Mouse (Mus musculus) frontal cortex, postnatal 36 days (tissue): ENCODE results near the gene Tlnrd1.

Source experiments
- DNase-seq, 2 experiments: peaks; one replicate each; pipeline ENCODE4 v3.0.0; 2022; ENCODE audit warnings: low spot score in 2 of 2

Gene Tlnrd1

GRCm38 (mm10) chr7:83884921-83885532 lies 922 bp upstream of the Tlnrd1 start:
- DNase-seq = no peak

DNA sequence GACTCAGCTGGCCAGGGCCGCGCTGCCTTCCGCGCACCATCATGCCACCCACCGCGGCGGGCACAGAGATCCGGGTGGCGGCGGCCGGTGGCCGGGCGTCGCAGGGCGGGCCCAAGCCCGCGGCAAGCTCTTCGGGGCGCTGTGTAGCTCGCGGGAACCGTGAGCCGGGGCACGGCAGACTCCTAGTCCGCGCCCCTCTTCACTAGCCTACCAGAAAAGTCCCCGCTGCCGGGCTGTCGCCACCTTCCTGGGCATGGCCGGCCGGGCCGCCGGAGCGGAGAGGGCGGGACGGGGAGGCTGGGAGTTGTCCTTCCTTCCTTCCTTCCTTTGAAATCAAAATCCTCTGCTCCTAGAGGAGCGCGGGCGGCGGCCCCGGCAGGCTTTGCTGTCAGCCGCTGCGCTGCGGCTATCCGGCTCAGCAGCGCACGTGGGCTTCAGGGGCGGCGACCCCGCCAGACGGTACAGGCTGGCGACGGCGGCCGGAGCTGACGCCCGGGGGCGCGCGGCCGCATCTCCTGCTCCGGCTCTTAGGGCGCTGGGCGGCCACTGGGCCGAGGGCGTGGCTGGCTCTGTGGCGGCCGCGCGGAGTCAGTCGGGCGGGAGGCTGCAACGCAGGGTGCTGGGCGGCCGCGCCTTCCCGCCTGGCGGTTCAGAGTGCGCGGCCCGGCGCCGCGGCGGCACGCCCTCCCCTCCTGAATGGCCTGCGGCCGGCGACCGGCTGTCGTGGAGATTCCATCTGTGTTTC lies 657 bp downstream of the Tlnrd1 start:
- DNase-seq = peak; percentile 28 to 48

DNA sequence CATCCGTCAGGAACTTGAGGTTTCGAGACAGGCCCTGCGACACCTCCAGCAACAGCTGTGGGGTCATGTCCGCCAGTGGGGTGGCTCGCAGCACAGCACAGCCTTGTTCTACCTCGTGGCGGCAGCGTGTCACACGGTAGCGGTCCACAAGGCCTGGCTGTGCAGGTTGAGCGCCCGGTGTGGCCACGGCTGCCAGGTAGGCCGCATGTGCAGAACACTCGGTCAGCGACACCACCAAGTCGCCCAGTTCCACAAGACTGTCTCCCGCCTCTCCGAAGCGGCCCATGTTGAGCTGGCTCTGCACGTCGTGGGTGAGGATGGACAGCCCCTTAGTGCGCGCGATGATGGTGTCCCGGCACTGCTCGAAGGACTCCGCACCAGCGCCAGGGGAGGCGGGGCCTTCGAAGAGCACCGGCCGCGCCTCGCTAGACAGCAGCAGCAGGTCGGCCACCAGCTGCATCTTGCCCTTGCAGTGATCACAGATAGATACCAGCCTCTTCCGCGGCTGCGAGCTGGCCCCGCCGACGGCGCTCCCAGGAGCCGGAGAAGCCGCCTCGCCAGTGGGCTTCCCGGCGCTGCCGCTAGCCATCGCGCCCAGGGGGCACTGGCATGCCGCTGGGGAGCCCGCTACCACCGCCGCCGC lies 1.4 kb downstream of the Tlnrd1 start:
- peak in 1 of 2 experiments; percentile 36 for DNase-seq

- no peak for DNase-seq
Measured at GRCm38 (mm10) chr7:83882150-83882632, 1.9 kb downstream of the Tlnrd1 start.

DNA sequence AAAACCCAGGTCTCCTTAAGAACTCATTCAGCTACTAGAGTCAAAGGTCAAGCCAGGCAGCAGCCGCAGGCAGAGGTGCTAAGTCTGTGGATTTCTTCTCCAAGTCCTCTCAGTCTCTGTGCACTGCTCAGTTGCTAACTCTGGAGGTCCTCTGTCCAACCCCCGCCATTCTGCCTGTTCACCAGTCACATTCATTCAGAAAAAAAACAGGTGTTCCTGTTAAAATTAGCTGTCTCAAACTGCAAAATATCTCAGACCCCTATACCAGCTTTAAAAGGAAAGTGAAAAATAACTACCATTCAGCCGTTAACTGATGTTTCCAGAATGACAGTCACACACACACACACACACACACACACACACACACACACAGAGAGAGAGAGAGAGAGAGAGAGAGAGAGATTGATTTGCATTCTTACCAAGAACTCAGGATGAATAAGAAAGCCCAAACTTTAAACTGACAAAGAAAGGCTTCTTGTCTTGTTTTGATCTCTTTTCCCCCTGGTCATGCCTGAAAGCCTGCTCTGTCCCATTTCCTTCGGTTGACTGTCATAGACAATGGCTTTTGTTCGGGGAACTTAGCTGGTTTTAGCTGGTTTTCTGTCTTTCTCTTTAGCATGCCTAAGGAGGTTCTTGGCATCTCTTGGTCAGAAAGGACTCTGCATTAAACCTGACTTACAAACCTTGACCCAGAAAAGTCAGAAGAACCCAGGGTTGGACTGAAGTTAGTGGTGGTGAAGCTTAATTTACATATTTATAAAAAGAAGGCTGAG lies 5.2 kb downstream of the Tlnrd1 start:
- peak in 1 of 2 experiments; percentile 25 for DNase-seq

GRCm38 (mm10) chr7:83877088-83877487 lies 7.0 kb downstream of the Tlnrd1 start:
- DNase-seq = no peak

GRCm38 (mm10) chr7:83869839-83870543 lies 14.1 kb downstream of the Tlnrd1 start:
- DNase-seq = no peak

GRCm38 (mm10) chr7:83868200-83868599 lies 15.9 kb downstream of the Tlnrd1 start:
- DNase-seq = peak in 1 of 2 experiments; percentile 19

GRCm38 (mm10) chr7:83863554-83863953 lies 20.6 kb downstream of the Tlnrd1 start:
- DNase-seq = no peak

DNA sequence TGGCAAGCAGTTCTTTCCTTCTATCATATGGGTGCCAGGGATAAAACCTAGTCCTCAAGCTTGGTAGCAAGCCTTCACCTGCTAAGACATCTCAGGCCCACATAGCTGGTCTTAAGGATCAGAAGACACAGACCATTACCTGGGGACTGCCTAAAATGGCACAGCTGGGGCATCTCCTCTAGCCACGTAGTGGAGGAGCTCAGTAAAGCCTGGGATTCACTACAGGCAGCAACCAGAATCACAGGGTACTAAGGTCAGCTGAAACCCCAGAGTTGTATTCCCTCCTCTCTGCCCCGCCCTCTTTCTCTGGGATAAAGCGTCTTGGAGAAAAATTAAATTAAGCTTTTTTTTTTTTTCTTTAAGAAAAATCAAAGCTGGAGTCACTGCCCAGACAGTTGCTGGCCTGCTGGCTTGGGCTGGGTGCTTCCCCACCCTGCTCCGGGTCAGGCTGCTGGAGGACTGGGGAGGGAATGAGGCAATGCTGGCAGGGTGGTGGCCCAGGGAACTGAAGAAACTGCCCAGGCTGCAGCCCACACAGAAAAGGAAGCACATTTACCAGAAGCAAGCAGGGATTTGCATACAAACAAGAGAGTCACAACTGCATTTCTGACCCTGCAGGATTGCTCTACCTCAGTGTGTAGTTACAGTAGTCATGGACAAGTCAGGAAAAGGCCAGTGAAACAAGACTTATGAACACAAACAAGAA lies 24.6 kb downstream of the Tlnrd1 start:
- no peak for DNase-seq

- no peak for DNase-seq
Measured at GRCm38 (mm10) chr7:83857921-83858320, 26.2 kb downstream of the Tlnrd1 start.

DNA sequence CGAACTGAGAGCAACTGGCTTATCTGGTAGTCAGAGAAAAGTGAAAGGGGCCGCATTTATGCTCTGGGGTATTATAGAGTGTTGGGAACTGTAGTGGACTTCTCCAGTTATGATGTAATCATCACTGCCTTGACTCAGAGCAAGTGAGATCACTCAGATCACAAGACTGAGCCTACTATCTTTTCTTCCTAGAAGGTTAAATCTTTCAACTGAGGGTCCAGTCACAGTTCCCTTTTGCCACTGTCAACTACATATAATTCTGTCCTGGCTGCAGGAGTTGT lies 27.0 kb downstream of the Tlnrd1 start:
- no peak for DNase-seq

DNA sequence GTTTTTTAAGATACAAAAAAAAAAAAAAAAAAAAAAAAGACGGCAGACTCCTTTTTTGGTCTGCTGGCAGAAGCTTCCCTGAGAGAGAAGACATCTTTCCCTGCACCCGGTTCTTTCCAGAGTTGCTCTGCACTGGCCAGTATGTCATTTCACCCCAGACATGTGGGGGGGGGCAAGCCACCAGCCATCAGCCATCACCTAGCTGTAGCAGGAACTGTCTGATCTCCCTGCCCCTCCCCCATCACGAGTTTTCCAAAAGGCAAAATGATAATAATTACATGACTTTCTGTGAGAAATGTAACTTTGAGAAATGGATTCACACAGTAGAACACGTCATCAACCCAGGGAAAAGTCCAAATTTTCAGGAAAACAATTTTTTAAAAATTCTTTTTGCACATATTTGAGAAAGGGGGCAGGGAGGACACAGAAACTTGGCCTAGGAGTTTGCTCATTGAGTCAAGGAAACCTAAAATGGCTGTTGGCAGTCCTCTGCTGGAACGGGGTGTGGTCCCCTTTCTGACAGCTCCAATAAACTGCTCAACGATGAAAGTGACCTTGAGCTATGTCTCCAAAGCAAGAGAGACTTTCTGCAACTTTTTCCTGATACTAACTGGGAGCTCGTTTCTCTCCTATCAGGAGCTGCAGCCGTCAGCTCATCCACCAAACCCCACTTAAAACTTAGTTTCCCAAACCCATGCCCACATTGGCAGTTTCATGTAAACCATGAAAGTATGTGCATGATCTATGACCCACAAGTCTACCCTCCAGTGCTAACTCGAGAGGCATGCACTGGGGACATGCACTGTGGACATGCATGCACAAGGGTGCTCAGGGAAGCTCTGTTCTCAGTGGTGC lies 27.5 kb downstream of the Tlnrd1 start:
- DNase-seq = no peak

DNA sequence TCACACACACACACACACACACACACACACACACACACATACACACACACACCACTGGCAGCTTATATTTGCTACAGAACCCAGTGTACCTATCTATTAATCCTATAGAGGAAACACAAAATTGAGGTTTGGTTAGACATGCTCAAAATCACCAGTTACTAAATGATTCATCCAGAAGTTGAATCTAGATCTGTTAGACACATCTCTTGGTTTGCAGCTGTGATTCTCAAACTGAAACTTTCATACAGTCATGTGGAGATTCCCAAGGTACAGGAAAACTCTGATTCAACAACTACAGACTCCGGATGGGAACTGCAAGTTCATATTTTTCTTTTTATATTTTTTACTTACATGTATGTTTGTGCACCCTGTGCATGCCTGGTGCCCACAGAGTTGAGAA lies 28.9 kb downstream of the Tlnrd1 start:
- no peak for DNase-seq

DNA sequence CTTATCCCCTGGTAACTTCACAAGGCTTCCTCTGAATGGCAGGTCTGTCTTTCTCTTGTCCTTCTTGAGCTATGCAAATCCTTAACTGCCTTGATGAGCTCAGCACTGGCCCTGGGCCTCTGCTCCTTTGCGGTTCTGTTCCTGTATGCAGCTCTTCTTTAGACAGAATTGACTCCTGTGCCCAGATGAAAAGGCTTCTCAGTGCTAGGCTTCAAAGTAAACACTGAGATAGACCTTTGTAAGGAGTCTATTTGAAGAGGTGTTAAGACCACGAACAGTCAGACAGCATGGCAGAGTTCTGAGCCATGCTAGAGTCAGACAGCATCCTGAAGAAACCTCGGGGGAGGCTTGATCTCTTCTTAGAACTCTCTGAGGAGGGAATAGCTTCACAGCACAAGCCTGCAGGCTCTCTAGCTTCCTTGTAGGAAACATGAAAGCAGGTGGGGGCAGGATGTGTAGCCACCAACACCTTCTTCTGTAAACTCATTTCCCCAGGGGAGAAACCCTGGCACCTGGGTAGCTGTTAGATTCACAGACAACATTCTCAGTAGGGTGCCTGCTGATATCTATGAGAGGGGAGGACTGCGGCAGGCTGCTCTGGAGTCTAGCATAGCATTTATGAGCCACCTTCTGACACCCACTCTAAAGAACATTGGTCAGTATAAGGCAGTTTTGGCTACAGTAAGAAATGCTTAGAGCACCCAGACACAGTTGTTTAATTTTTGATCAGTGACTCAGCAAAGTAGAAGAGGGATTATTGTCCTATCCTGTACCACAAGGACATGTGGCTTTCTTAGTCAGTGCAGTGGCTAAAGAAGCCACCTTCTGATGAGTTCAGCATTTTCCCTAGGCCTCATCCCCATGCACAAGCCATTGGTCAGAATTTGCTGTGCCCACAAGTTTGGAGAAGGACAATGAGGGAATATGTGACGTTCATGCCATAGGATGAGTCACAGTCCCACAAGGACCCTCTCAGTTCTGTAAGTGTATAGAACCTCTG lies 31.4 kb downstream of the Tlnrd1 start:
- no peak for DNase-seq

DNA sequence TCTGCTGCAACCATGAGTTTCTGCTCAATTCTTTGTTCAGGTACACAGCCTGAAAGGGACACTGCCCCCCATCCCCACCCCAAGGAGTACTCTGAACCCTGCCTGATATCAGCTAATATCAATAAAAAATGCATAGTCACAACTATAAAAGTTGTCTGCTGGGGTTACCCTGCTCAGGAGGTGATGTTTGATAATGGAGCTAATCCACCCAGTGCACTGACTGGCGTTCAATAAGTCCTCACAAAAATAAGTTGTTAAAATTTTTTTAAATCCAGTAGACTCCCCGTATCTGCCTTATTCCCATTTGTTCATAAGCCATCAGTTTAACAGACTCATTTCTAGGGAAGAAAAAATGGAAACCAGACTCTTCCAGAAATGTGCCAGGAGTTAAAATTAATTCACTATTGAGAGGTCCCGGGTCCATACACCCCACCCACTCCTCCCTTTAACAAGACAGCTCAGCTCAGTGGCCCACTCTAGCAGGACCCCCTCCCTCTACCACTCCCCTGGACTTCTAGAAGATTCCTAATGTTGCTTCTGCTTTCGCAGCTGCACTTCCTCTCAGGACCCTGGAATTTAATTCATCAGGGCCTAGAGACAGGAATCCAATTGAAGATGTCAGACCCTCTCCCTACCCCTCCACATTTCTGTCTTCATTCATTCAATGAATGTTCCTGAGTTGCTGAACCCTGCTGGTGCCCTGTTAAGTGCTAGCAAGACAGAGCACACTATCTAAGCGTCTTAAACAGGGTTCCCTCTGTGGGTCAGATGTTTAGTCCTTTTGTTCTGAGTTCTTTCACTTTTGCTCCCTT lies 32.3 kb downstream of the Tlnrd1 start:
- no peak for DNase-seq

DNA sequence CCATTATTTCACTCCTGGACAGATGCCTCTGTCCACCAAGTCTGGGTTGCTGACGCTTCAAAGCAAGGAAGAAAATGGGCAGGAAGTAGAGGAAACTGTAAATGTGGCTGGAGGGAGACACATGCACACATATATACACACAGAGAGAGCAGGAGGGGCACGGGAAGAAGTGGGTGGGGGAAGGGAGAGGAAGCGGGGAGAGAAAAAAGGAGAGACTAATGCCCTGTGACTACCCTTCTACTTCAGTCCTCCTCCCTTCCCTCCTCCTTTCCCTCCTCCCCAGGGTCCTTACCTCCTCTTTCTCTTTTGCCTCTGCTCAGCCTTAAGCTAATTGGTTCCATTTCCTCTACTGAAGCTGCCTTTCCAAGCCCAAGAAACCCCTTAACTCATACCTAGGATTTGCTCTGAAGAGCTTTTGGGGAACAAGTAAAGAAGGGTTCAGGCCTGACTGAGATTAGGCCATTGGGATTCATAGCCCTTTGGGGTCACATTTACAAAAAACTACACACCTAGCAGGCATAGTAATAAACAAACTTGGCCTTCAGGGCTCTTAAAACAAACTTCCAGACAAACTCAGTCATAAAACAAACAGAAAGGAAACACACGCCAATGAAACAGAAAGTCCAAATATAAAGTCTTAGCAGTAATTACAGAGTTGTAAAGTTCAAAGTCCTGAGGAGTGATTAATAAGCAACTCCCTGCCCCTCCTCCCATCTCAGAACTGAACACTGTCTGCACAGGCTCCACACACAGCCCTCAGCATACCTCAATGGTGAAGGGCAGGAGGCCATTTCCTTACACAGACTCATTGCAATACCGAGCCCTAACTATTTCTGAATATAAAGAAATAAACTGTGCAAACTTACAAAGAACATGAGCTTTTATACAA lies 36.7 kb downstream of the Tlnrd1 start:
- DNase-seq = no peak
